Mouse (Mus musculus) midbrain, embryonic 14.5 days (tissue): Measurements from ENCODE around the gene Avil. TPM values are rescaled to one million over a fixed set of nuclear protein-coding genes. Genes with fewer than 3 reads are reported as not detected.

Experiments used
- ATAC-seq: fragments of 200-750 bp; cut with Nextera tagmentation; 2 replicates; pipeline ENCODE4 v1.8.0; 2017; ENCODE audit warnings: moderate number of reproducible peaks, moderate library complexity; ENCODE audit not compliant: low FRiP score, low TSS enrichment
- DNase-seq: peaks from one replicate; pipeline ENCODE4 v3.0.0-alpha.2; 2015
- H3K27ac ChIP-seq: fragments of 300-500 bp; sonication (generic); replicated peaks from 2 replicates; pipeline ENCODE4 v1.5.1; 2014; ENCODE audit warnings: mild to moderate bottlenecking, low read depth, low read length, moderate library complexity
- H3K27me3 ChIP-seq: fragments of 300-500 bp; sonication (generic); 2 replicates; pipeline ENCODE4 v1.6.1; 2014; ENCODE audit warnings: low read length, control low read depth, mixed read lengths; ENCODE audit not compliant: control insufficient read depth, insufficient read depth
- H3K36me3 ChIP-seq: fragments of 300-500 bp; sonication (generic); 2 replicates; pipeline ENCODE4 v1.6.1; 2014; ENCODE audit warnings: low read length, control low read depth; ENCODE audit not compliant: control insufficient read depth, insufficient read depth
- H3K4me1 ChIP-seq: fragments of 300-500 bp; sonication (generic); 2 replicates; pipeline ENCODE4 v1.6.1; 2014; ENCODE audit warnings: mild to moderate bottlenecking, antibody characterized with exemption, low read length, control low read depth; ENCODE audit not compliant: control insufficient read depth, insufficient read depth
- H3K4me2 ChIP-seq: fragments of 300-500 bp; sonication (generic); 2 replicates; pipeline ENCODE4 v1.6.1; 2014; ENCODE audit warnings: mild to moderate bottlenecking, low read length, moderate library complexity
- H3K4me3 ChIP-seq: fragments of 300-500 bp; sonication (generic); replicated peaks from 2 replicates; pipeline ENCODE4 v1.5.1; 2014; ENCODE audit warnings: low read depth, low read length
- H3K9ac ChIP-seq: fragments of 300-500 bp; sonication (generic); replicated peaks from 2 replicates; pipeline ENCODE4 v1.6.1; 2014; ENCODE audit warnings: mild to moderate bottlenecking, low read length, moderate library complexity
- H3K9me3 ChIP-seq: fragments of 300-500 bp; sonication (generic); 2 replicates; pipeline ENCODE4 v1.6.1; 2016; ENCODE audit warnings: low read length, control low read depth, mixed read lengths; ENCODE audit not compliant: control insufficient read depth
- WGBS: fragments of 180-500 bp; shearing (Covaris S2); extraction: QIAGEN DNeasy Blood & Tissue Kit; methylation state at CpG from one replicate; pipeline ENCODE4 v1.1.7; 2014; 5-methylcytosine and 5-hydroxymethylcytosine counted together
- polyA plus RNA-seq: library from polyadenylated mRNA; unstranded; fragments of >200 nt; fragmentation: Nextera tagmentation; extraction: Ambion mirVana; gene quantifications from 2 replicates; pipeline ENCODE4 v1.2.1, GENCODE M21; 2014

The Avil gene
- polyA plus RNA-seq, 1 experiment from 2014 or later: 2.1 TPM

GRCm38 (mm10) chr10:126985579-126985978 is 14.9 kb upstream of the Avil start:
- 96% methylated on average over 9 of the region's 9 CpGs for WGBS
- no peak overlapping the region for H3K27ac ChIP-seq

GRCm38 (mm10) chr10:126986541-126986961 is 14.0 kb upstream of the Avil start:
- H3K9ac ChIP-seq: no peak overlapping the region
- H3K27me3 ChIP-seq: no peaks in the 10 kb centered on the region
- no peaks in the 10 kb centered on the region for H3K9me3 ChIP-seq
- no peak overlapping the region for H3K4me3 ChIP-seq
- no peak overlapping the region; the same call in 1 of the 2 replicates for H3K4me2 ChIP-seq
- WGBS: 57% methylated on average over 4 of the region's 4 CpGs
- peaks cover 41% of the 10 kb centered on the region for H3K4me1 ChIP-seq
- ATAC-seq (peak; percentile 38; the same call in 1 of the 2 replicates), DNase-seq (peak; percentile 65)
- H3K27ac ChIP-seq: 0 out of 2 replicates have a peak overlapping the region, but pooled peaks have one; percentile 20
- H3K36me3 ChIP-seq: no peaks in the 10 kb centered on the region

More at GRCm38 (mm10) chr10:126985579-126985978, 14.9 kb upstream of the Avil start:
- Histone ChIP-seq H3K9me3 (no peaks in the 10 kb centered on the region), H3K4me3 (no peak overlapping the region), H3K9ac (no peak overlapping the region), H3K36me3 (no peaks in the 10 kb centered on the region), H3K4me2 (no peak overlapping the region), H3K27me3 (no peaks in the 10 kb centered on the region), H3K4me1 (peaks cover 50% of the 10 kb centered on the region)
- ATAC-seq (no peak), DNase-seq (no peak)

GRCm38 (mm10) chr10:126987183-126988118 is 13.1 kb upstream of the Avil start:
- Histone ChIP-seq H3K36me3 (peaks cover 8% of the 10 kb centered on the region), H3K27ac (no peak overlapping the region), H3K9me3 (no peaks in the 10 kb centered on the region), H3K9ac (no peak overlapping the region), H3K4me1 (peaks cover 32% of the 10 kb centered on the region), H3K4me2 (no peak overlapping the region), H3K4me3 (no peak overlapping the region), H3K27me3 (no peaks in the 10 kb centered on the region)
- no peak for ATAC-seq
- DNase-seq: no peak
- WGBS: 63% methylated on average over 8 of the region's 8 CpGs

- Histone ChIP-seq H3K9ac (no peak overlapping the region), H3K4me3 (no peak overlapping the region), H3K27me3 (no peaks in the 10 kb centered on the region), H3K36me3 (peaks cover 19% of the 10 kb centered on the region), H3K9me3 (no peaks in the 10 kb centered on the region), H3K27ac (no peak overlapping the region), H3K4me1 (peaks cover 20% of the 10 kb centered on the region), H3K4me2 (no peak overlapping the region)
- no peak for DNase-seq
- no peak for ATAC-seq
- 77% methylated on average over 5 of the region's 5 CpGs for WGBS
Observed at GRCm38 (mm10) chr10:126988513-126989165, 11.9 kb upstream of the Avil start.

- Histone ChIP-seq H3K4me3 (no peak overlapping the region), H3K27ac (no peak overlapping the region), H3K9ac (no peak overlapping the region), H3K4me2 (no peak overlapping the region), H3K27me3 (no peaks in the 10 kb centered on the region), H3K9me3 (no peaks in the 10 kb centered on the region), H3K4me1 (peaks cover 5% of the 10 kb centered on the region; the same call in 1 of the 2 replicates), H3K36me3 (peaks cover 38% of the 10 kb centered on the region)
- ATAC-seq (peak; percentile 67; the same call in 1 of the 2 replicates), DNase-seq (peak; percentile 89)
- 66% methylated on average over 7 of the region's 7 CpGs for WGBS
Observed at GRCm38 (mm10) chr10:126990313-126991056, 10.0 kb upstream of the Avil start.

GRCm38 (mm10) chr10:126991676-126992075 is 8.8 kb upstream of the Avil start:
- Histone ChIP-seq H3K36me3 (peaks cover 41% of the 10 kb centered on the region), H3K4me2 (no peak overlapping the region), H3K9ac (no peak overlapping the region), H3K4me3 (no peak overlapping the region), H3K9me3 (no peaks in the 10 kb centered on the region), H3K27me3 (no peaks in the 10 kb centered on the region), H3K4me1 (peaks cover under 1% of the 10 kb centered on the region; the same call in 1 of the 2 replicates), H3K27ac (no peak overlapping the region)
- no peak for DNase-seq
- ATAC-seq: no peak
- WGBS: 85% methylated on average over 3 of the region's 3 CpGs

- WGBS: 97% methylated on average over 3 of the region's 3 CpGs
- Histone ChIP-seq H3K4me2 (no peak overlapping the region), H3K4me1 (no peaks in the 10 kb centered on the region), H3K27me3 (no peaks in the 10 kb centered on the region), H3K9ac (no peak overlapping the region), H3K36me3 (peaks cover 57% of the 10 kb centered on the region), H3K27ac (no peak overlapping the region), H3K9me3 (no peaks in the 10 kb centered on the region), H3K4me3 (no peak overlapping the region)
- DNase-seq (no peak), ATAC-seq (no peak)
Observed at GRCm38 (mm10) chr10:126993621-126994020, 6.9 kb upstream of the Avil start.

GRCm38 (mm10) chr10:126997340-126998113 is 3.0 kb upstream of the Avil start:
- WGBS: 82% methylated on average over 13 of the region's 13 CpGs
- no peaks in the 10 kb centered on the region for H3K4me1 ChIP-seq
- no peak overlapping the region for H3K4me2 ChIP-seq
- no peak overlapping the region for H3K27ac ChIP-seq
- H3K9me3 ChIP-seq: no peaks in the 10 kb centered on the region
- peaks cover 57% of the 10 kb centered on the region for H3K36me3 ChIP-seq
- H3K27me3 ChIP-seq: no peaks in the 10 kb centered on the region
- ATAC-seq (no peak), DNase-seq (no peak)
- no peak overlapping the region for H3K9ac ChIP-seq
- H3K4me3 ChIP-seq: no peak overlapping the region
